Mouse (Mus musculus) midbrain, embryonic 16.5 days (tissue): Measurements from ENCODE around the gene Dapk2. TPM values are rescaled to one million over a fixed set of nuclear protein-coding genes. Genes with fewer than 3 reads are reported as not detected.
A peak's percentile ranks its signal among the peaks of the same experiment; 100 is the strongest.

Experiments used
- ATAC-seq: fragments of 200-750 bp; cut with Nextera tagmentation; 2 replicates; pipeline ENCODE4 v1.8.0; 2017; ENCODE audit warnings: moderate TSS enrichment
- H3K27ac ChIP-seq: fragments of 300-500 bp; sonication (generic); 2 replicates; pipeline ENCODE4 v1.5.1; 2014; ENCODE audit warnings: mild to moderate bottlenecking, low read length, mixed read lengths
- H3K27me3 ChIP-seq: fragments of 300-500 bp; sonication (generic); 2 replicates; pipeline ENCODE4 v1.6.1; 2014; ENCODE audit warnings: low read depth, low read length, mixed read lengths; ENCODE audit not compliant: control insufficient read depth, insufficient read depth
- H3K36me3 ChIP-seq: fragments of 300-500 bp; sonication (generic); 2 replicates; pipeline ENCODE4 v1.6.1; 2014; ENCODE audit warnings: mild to moderate bottlenecking, low read length, moderate library complexity, mixed read lengths; ENCODE audit not compliant: control insufficient read depth, insufficient read depth
- H3K4me1 ChIP-seq: fragments of 300-500 bp; sonication (generic); 2 replicates; pipeline ENCODE4 v1.6.1; 2014; ENCODE audit warnings: mild to moderate bottlenecking, low read length, mixed read lengths; ENCODE audit not compliant: control insufficient read depth, insufficient read depth
- H3K4me2 ChIP-seq: fragments of 300-500 bp; sonication (generic); 2 replicates; pipeline ENCODE4 v1.6.1; 2014; ENCODE audit warnings: mild to moderate bottlenecking, low read length, mixed read lengths
- H3K4me3 ChIP-seq: fragments of 300-500 bp; sonication (generic); 2 replicates; pipeline ENCODE4 v1.5.1; 2014; ENCODE audit warnings: low read depth, mild to moderate bottlenecking, low read length, moderate library complexity, mixed read lengths
- H3K9ac ChIP-seq: fragments of 300-500 bp; sonication (generic); 2 replicates; pipeline ENCODE4 v1.6.1; 2014; ENCODE audit warnings: low read depth, low read length, mixed read lengths
- H3K9me3 ChIP-seq: fragments of 300-500 bp; sonication (generic); replicated peaks from 2 replicates; pipeline ENCODE4 v1.6.1; 2014; ENCODE audit warnings: mild to moderate bottlenecking, low read length, mixed read lengths; ENCODE audit not compliant: control insufficient read depth, poor library complexity, severe bottlenecking
- WGBS: fragments of 180-500 bp; shearing (Covaris S2); extraction: QIAGEN DNeasy Blood & Tissue Kit; methylation state at CpG from one replicate; pipeline ENCODE4 v1.1.7; 2014; 5-methylcytosine and 5-hydroxymethylcytosine counted together
- polyA plus RNA-seq: library from polyadenylated mRNA; unstranded; fragments of >200 nt; fragmentation: Nextera tagmentation; extraction: Ambion mirVana; gene quantifications from 2 replicates; pipeline ENCODE4 v1.2.1, GENCODE M21; 2015

The Dapk2 gene
- polyA plus RNA-seq, 1 experiment from 2014 or later = 0.90 TPM

GRCm38 (mm10) chr9:66120945-66121344, 37.1 kb upstream of the Dapk2 start:
- no peak overlapping the region for H3K4me3 ChIP-seq
- H3K9ac ChIP-seq = no peak overlapping the region
- H3K4me1 ChIP-seq = peaks cover 24% of the 10 kb centered on the region
- H3K9me3 ChIP-seq = no peaks in the 10 kb centered on the region
- no peak for ATAC-seq
- no peak overlapping the region for H3K4me2 ChIP-seq
- no peaks in the 10 kb centered on the region for H3K36me3 ChIP-seq
- H3K27ac ChIP-seq = no peak overlapping the region
- WGBS = 62% methylated on average over 3 of the region's 3 CpGs
- H3K27me3 ChIP-seq = no peaks in the 10 kb centered on the region

GRCm38 (mm10) chr9:66121421-66121820, 36.6 kb upstream of the Dapk2 start:
- Histone ChIP-seq H3K27ac (no peak overlapping the region), H3K27me3 (no peaks in the 10 kb centered on the region), H3K36me3 (no peaks in the 10 kb centered on the region), H3K4me3 (no peak overlapping the region), H3K4me1 (peaks cover 25% of the 10 kb centered on the region), H3K9ac (no peak overlapping the region), H3K4me2 (no peak overlapping the region), H3K9me3 (no peaks in the 10 kb centered on the region)
- ATAC-seq = no peak

GRCm38 (mm10) chr9:66123648-66124047, 34.4 kb upstream of the Dapk2 start:
- WGBS = 13% methylated on average over 5 of the region's 5 CpGs
- Histone ChIP-seq H3K27ac (peak overlapping the region; percentile 89), H3K4me1 (peaks cover 38% of the 10 kb centered on the region), H3K36me3 (no peaks in the 10 kb centered on the region), H3K9me3 (no peaks in the 10 kb centered on the region), H3K9ac (peak overlapping the region; percentile 92), H3K27me3 (no peaks in the 10 kb centered on the region), H3K4me3 (peak overlapping the region; percentile 84), H3K4me2 (peak overlapping the region; percentile 65)
- ATAC-seq = no peak

- H3K36me3 ChIP-seq = no peaks in the 10 kb centered on the region
- H3K4me3 ChIP-seq = peak overlapping the region; percentile 84
- peak overlapping the region; percentile 65 for H3K4me2 ChIP-seq
- peaks cover 38% of the 10 kb centered on the region for H3K4me1 ChIP-seq
- H3K27ac ChIP-seq = peak overlapping the region; percentile 89
- peak; percentile 15 for ATAC-seq
- H3K27me3 ChIP-seq = no peaks in the 10 kb centered on the region
- H3K9ac ChIP-seq = peak overlapping the region; percentile 92
- H3K9me3 ChIP-seq = no peaks in the 10 kb centered on the region
- WGBS = under 1% methylated on average over 12 of the region's 12 CpGs
Measured at GRCm38 (mm10) chr9:66124111-66124531, 33.9 kb upstream of the Dapk2 start.

GRCm38 (mm10) chr9:66124681-66125542, 33.1 kb upstream of the Dapk2 start:
- peak overlapping the region; percentile 89 for H3K27ac ChIP-seq
- H3K4me1 ChIP-seq = peaks cover 38% of the 10 kb centered on the region
- H3K27me3 ChIP-seq = no peaks in the 10 kb centered on the region
- H3K9ac ChIP-seq = peak overlapping the region; percentile 92
- H3K9me3 ChIP-seq = no peaks in the 10 kb centered on the region
- H3K36me3 ChIP-seq = no peaks in the 10 kb centered on the region
- H3K4me3 ChIP-seq = peak overlapping the region; percentile 84
- peak overlapping the region; percentile 65 for H3K4me2 ChIP-seq
- ATAC-seq = peak; percentile 98
- 7% methylated on average over 33 of the region's 33 CpGs for WGBS

GRCm38 (mm10) chr9:66125543-66126455, 32.2 kb upstream of the Dapk2 start:
- Histone ChIP-seq H3K4me3 (peak overlapping the region; percentile 70), H3K27ac (peak overlapping the region; percentile 70), H3K4me1 (peaks cover 38% of the 10 kb centered on the region), H3K4me2 (peak overlapping the region; percentile 86), H3K36me3 (no peaks in the 10 kb centered on the region), H3K9me3 (no peaks in the 10 kb centered on the region), H3K9ac (no peak overlapping the region), H3K27me3 (no peaks in the 10 kb centered on the region)
- ATAC-seq = no peak
- WGBS = 59% methylated on average over 12 of the region's 12 CpGs

- peak; percentile 79 for ATAC-seq
- peak within 1 kb of the TSS; percentile 70 for H3K4me3 ChIP-seq
- peak within 1 kb of the TSS; percentile 80 for H3K27ac ChIP-seq
- no peaks in the 10 kb centered on the region for H3K9me3 ChIP-seq
- H3K4me1 ChIP-seq = peaks cover 36% of the 10 kb centered on the region
- H3K36me3 ChIP-seq = no peaks in the 10 kb centered on the region
- H3K27me3 ChIP-seq = no peaks in the 10 kb centered on the region
- H3K9ac ChIP-seq = peak within 1 kb of the TSS; percentile 77
- H3K4me2 ChIP-seq = peak within 1 kb of the TSS; percentile 86
- 1% methylated on average over 34 of the region's 34 CpGs for WGBS
Measured at GRCm38 (mm10) chr9:66126456-66127192, 31.4 kb upstream of the Dapk2 start, which contains the start of the genes Snx1 and Ciao2a. Gene Snx1 (minus strand): TSS chr9:66126587. Gene Ciao2a (plus strand): TSS chr9:66126611.

- Histone ChIP-seq H3K27me3 (no peaks in the 10 kb centered on the region), H3K36me3 (no peaks in the 10 kb centered on the region), H3K27ac (peak overlapping the region; percentile 80; the same call in 1 of the 2 replicates), H3K9ac (peak overlapping the region; percentile 77), H3K4me1 (peaks cover 36% of the 10 kb centered on the region), H3K9me3 (no peaks in the 10 kb centered on the region), H3K4me3 (peak overlapping the region; percentile 70), H3K4me2 (peak overlapping the region; percentile 86)
- no peak for ATAC-seq
- WGBS = 60% methylated on average over 6 of the region's 6 CpGs
Measured at GRCm38 (mm10) chr9:66127193-66127546, 30.9 kb upstream of the Dapk2 start.
